In the genomic region with DNA sequence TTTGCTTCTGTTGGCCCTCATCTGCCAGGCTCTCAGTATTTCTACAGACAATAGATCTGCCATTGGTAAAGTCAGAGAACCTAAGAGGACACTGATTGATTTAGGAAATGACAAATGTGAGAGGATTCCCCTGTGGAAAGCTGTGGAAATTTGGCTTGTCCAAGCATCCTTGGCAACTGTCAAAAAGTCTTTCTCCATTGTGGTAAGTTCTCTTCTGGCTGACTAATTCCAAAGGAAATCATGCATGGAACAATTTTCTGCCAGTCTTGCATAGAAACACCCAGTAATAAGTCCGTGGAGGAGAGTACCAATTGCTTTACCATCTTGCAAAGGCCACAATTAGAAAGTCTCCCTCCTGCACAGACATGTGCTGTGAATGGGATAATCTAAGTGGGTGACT, we compare ENCODE assay signal across 32 mouse cellular contexts.
DNase-seq lines count a peak whose midpoint lies in the region; ATAC-seq and TF ChIP-seq lines count a peak whose summit lies in the region.
"Had no signal": no experiment of that assay in that cellular context is flagged by ENCODE, and none has a peak within 500 bp of the region (broad histone marks: within the 10 kb centered on the region; RNA-seq: fewer than 3 reads in every experiment).

No protein-coding gene starts in this region.

- H3K9me3 ChIP-seq in forebrain, embryonic 16.5 days (ENCODE audit: control insufficient read depth, low read length): no peaks in the 10 kb centered on the region
- no peaks in the 10 kb centered on the region for H3K9me3 ChIP-seq in forebrain, postnatal 0 days (ENCODE audit: low read length)
- H3K9me3 ChIP-seq in hindbrain, embryonic 16.5 days (ENCODE audit: control insufficient read depth, low read length): no peaks in the 10 kb centered on the region
- H3K9me3 ChIP-seq: forebrain, embryonic 13.5 days; limb, embryonic 10.5 days; limb, embryonic 15.5 days; liver, embryonic 13.5 days; stomach, embryonic 15.5 days had no signal

- no peak for TF ChIP-seq CTCF in forebrain, postnatal 0 days (IDR thresholded peaks at IDR 0.05; ENCODE audit: low read depth)

- no peak overlapping the region for H3K4me2 ChIP-seq in forebrain, embryonic 16.5 days (ENCODE audit: low read length)
- no peak overlapping the region for H3K4me2 ChIP-seq in forebrain, postnatal 0 days (ENCODE audit: low read depth)
- H3K4me2 ChIP-seq in hindbrain, embryonic 16.5 days (ENCODE audit: low read length): no peak overlapping the region
- H3K4me2 ChIP-seq: forebrain, embryonic 13.5 days; heart, embryonic 11.5 days; limb, embryonic 15.5 days; liver, embryonic 13.5 days; stomach, embryonic 15.5 days had no signal

- H3K4me1 ChIP-seq in forebrain, embryonic 16.5 days (replicated peaks; ENCODE audit: control insufficient read depth, insufficient read depth, low read length): peaks cover 8% of the 10 kb centered on the region
- no peaks in the 10 kb centered on the region; the same call in 1 of the 2 replicates for H3K4me1 ChIP-seq in forebrain, postnatal 0 days (ENCODE audit: insufficient read depth)
- H3K4me1 ChIP-seq in hindbrain, embryonic 16.5 days (ENCODE audit: control insufficient read depth, insufficient read depth, low read depth, low read length): no peaks in the 10 kb centered on the region; the same call in 1 of the 2 replicates
- H3K4me1 ChIP-seq: limb, embryonic 10.5 days; limb, embryonic 15.5 days; liver, embryonic 13.5 days; megakaryocyte, embryonic 14.5 days; stomach, embryonic 15.5 days had no signal

- ATAC-seq in forebrain, embryonic 16.5 days: peak; percentile 67
- no peak for ATAC-seq in forebrain, postnatal 0 days
- peak; percentile 73 for ATAC-seq in hindbrain, embryonic 16.5 days
- ATAC-seq: activated CD4-positive, CD25-positive, alpha-beta regulatory T cell, adult 4 months; CD4-positive, CD25-positive, alpha-beta regulatory T cell, adult 4 months; inflammation-experienced regulatory T-cells, adult 6 months; lung, postnatal 0 days had no signal

- intact Hi-C loops in left cerebral cortex, postnatal 10 days (cut with DNase I): no loop called here

- H3K27ac ChIP-seq in forebrain, embryonic 16.5 days (ENCODE audit: low read length): 0 out of 2 replicates have a peak overlapping the region, but pooled peaks have one; percentile 26
- H3K27ac ChIP-seq in forebrain, postnatal 0 days (ENCODE audit: low read depth, low read length): no peak overlapping the region
- H3K27ac ChIP-seq in hindbrain, embryonic 16.5 days (ENCODE audit: low read depth, low read length): no peak overlapping the region
- H3K27ac ChIP-seq: forebrain, embryonic 13.5 days; limb, embryonic 10.5 days; limb, embryonic 15.5 days; liver, embryonic 13.5 days; stomach, embryonic 15.5 days had no signal

- no peak for DNase-seq in forebrain, postnatal 0 days
- peak; percentile 11 for DNase-seq in left cerebral cortex, adult 11 months (ENCODE audit: low spot score)
- DNase-seq in left cerebral cortex, postnatal 10 days (ENCODE audit: extremely low spot score in 1 of 2, low spot score in 2 of 2): no peak
- DNase-seq in brain, adult 2 months (ENCODE audit: low read depth, low spot score): peak; percentile 66
- no peak for DNase-seq in heart, adult 11 months
- DNase-seq: adrenal gland, adult 8-10 months; cerebellum, adult 11 months; cerebellum, adult 9-11 months; gastrocnemius, postnatal 14 days; heart, postnatal 36 days; kidney, adult 11 months; kidney, postnatal 14 days; liver, embryonic 13.5 days; lung, adult 18-20 months; lung, postnatal 4 days; midbrain, embryonic 14.5 days; right cerebral cortex, postnatal 25 days; thymus, postnatal 14 days had no signal

- H3K4me3 ChIP-seq in forebrain, embryonic 16.5 days (replicated peaks; ENCODE audit: low read length): no peak overlapping the region
- no peak overlapping the region for H3K4me3 ChIP-seq in forebrain, postnatal 0 days (ENCODE audit: low read depth, low read length)
- H3K4me3 ChIP-seq in hindbrain, embryonic 16.5 days (ENCODE audit: low read length): no peak overlapping the region
- H3K4me3 ChIP-seq: erythroblast, embryonic 14.5 days; forebrain, embryonic 13.5 days; left cerebral cortex, adult 2 months; limb, embryonic 10.5 days; limb, embryonic 15.5 days; liver, embryonic 13.5 days; megakaryocyte, embryonic 14.5 days; stomach, embryonic 15.5 days had no signal

- no peaks in the 10 kb centered on the region for H3K27me3 ChIP-seq in forebrain, embryonic 16.5 days (replicated peaks; ENCODE audit: control insufficient read depth, insufficient read depth, low read length)
- H3K27me3 ChIP-seq in forebrain, postnatal 0 days (ENCODE audit: insufficient read depth, low read length): no peaks in the 10 kb centered on the region
- H3K27me3 ChIP-seq in hindbrain, embryonic 16.5 days (replicated peaks; ENCODE audit: control insufficient read depth, insufficient read depth, low read length): no peaks in the 10 kb centered on the region
- H3K27me3 ChIP-seq: forebrain, embryonic 13.5 days; limb, embryonic 15.5 days; liver, embryonic 13.5 days; megakaryocyte, embryonic 14.5 days; stomach, embryonic 15.5 days had no signal

- 16% methylated on average over 1 of the region's 1 CpGs for WGBS in forebrain, embryonic 16.5 days
- 15% methylated on average over 1 of the region's 1 CpGs for WGBS in forebrain, postnatal 0 days
- WGBS in hindbrain, embryonic 16.5 days: 13% methylated on average over 1 of the region's 1 CpGs

- H3K36me3 ChIP-seq in forebrain, embryonic 16.5 days (ENCODE audit: control insufficient read depth, insufficient read depth): no peaks in the 10 kb centered on the region
- no peaks in the 10 kb centered on the region for H3K36me3 ChIP-seq in forebrain, postnatal 0 days (ENCODE audit: insufficient read depth)
- no peaks in the 10 kb centered on the region for H3K36me3 ChIP-seq in hindbrain, embryonic 16.5 days (ENCODE audit: control insufficient read depth, insufficient read depth, low read length)
- H3K36me3 ChIP-seq: limb, embryonic 10.5 days; limb, embryonic 15.5 days; liver, embryonic 13.5 days; stomach, embryonic 15.5 days had no signal

- no peak overlapping the region for H3K9ac ChIP-seq in forebrain, embryonic 16.5 days (replicated peaks; ENCODE audit: low read depth, low read length)
- no peak overlapping the region for H3K9ac ChIP-seq in forebrain, postnatal 0 days
- H3K9ac ChIP-seq in hindbrain, embryonic 16.5 days (ENCODE audit: low read depth, low read length): no peak overlapping the region
- H3K9ac ChIP-seq: forebrain, embryonic 13.5 days; limb, embryonic 15.5 days; liver, embryonic 13.5 days; stomach, embryonic 15.5 days had no signal

Comparison
In these comparisons a context has a peak if more than half of its experiments do, and no peak if none do; other contexts are left out.
1. DNase-seq: peak in left cerebral cortex, adult 11 months (single experiment) and brain, adult 2 months (single experiment); none in forebrain, postnatal 0 days (single experiment), left cerebral cortex, postnatal 10 days (0 of 2) and heart, adult 11 months (single experiment).